Mouse (Mus musculus): Measurements from ENCODE around the gene Otop2. TPM values are rescaled to one million over a fixed set of nuclear protein-coding genes. Genes with fewer than 3 reads are reported as not detected.

Otop2 gene
- polyA plus RNA-seq (2015; fragmentation: Nextera tagmentation; extraction: Ambion mirVana): 0.18 and 0.31 TPM in 2 replicates

DNA sequence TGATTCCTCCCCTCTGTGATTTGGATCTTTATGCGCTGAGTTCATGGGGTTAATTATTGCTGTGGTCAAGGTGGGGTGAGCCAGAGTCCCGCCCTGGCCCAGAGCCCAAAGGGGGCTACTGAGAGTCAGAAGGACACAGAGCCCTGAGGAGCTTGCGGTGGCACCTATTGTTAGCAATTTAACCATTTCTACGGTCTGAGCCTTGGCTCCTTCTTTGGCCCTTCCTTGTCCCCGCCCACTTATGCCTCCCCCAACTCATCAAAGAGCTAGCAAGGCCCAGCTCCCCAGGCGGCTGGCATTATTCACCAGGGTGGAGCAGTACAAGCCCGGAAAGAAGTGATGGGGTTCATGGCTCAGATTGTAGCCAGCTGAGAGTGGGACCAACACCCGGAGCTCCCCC lies at the start of gene Otop2:
Otop2 (plus strand) TSS at position 301 of the 400 bp plus-strand sequence.

DNA sequence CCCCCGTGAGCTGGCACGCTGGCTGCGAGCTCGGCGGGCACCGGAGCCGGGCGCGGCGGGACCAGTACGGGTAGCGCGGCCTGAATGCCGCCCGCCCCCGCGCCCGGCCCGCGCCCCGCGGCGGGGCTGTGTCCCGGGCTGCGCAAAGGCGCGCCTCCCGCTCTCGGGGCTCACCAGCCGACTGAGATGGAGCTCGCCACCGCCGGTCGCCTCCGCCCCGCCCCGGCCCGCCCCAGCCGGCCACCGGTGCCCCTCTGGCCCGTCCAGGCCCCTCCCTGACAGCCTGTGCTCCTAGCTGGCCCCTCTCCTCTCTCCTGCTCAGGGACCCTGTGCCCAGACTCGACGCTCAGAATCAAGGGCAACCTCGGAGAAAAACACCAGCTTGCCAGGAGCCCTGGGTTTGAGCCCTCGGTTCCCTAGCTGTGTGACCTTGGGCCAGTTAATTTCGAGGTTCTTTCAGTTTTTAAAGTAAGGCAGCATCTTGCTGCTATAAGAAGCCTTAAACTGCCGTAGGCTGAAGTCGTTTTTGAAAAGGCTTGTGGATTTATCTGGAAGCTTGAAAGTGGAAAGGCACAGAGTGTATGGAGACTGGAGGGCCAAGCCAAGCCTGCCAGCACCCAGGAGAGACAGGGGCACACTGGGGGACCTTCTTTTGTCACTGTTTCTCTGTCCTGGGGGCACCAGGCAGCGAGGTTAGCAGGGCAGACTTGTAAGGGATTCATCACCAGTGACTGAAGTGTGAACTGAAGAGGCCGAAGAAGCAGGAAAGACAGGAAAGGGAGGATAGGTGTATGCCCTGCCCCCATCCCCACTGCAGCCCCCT lies 39.7 kb upstream of the Otop2 start, which contains the start of gene Grin2c:
Grin2c (minus strand) TSS at position 183 of the 823 bp plus-strand sequence.

GRCm38 (mm10) chr11:115276780-115277603 lies 30.0 kb upstream of the Otop2 start, which contains the start of gene Fdxr:
Gene Fdxr, minus strand, starts transcription at chr11:115277050.

DNA sequence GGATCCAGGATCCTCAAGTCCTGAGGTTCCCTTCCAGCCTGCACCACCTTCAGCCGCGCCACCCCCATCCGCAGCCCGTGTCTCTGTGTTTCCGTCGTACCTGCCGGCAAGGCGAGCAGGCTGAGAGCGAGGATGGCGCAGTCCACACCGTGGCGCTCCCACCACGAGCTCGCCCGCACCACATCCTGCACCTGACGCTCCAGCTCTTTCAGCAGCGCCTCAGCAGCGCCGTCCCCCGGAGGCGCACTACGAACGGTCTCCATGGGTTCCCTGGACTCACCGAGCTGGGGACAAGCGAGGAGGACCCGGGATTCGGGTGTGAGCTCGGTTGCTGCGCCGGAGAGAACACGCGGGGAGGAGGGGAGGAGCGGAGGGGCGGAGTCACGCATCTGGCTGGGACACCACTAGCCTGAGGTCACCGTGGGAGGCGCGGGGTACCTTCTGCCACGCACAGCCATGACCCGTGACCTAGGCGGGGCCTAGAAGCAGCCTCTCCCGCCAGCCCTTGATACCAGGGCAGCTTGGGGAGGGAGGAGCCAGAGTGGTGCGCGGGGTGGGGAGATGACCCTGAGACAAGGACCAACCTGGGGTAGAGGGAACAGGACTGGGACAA lies 9.6 kb upstream of the Otop2 start, which contains the start of gene Fads6:
Fads6 (minus strand) TSS at position 450 of the 613 bp plus-strand sequence.

DNA sequence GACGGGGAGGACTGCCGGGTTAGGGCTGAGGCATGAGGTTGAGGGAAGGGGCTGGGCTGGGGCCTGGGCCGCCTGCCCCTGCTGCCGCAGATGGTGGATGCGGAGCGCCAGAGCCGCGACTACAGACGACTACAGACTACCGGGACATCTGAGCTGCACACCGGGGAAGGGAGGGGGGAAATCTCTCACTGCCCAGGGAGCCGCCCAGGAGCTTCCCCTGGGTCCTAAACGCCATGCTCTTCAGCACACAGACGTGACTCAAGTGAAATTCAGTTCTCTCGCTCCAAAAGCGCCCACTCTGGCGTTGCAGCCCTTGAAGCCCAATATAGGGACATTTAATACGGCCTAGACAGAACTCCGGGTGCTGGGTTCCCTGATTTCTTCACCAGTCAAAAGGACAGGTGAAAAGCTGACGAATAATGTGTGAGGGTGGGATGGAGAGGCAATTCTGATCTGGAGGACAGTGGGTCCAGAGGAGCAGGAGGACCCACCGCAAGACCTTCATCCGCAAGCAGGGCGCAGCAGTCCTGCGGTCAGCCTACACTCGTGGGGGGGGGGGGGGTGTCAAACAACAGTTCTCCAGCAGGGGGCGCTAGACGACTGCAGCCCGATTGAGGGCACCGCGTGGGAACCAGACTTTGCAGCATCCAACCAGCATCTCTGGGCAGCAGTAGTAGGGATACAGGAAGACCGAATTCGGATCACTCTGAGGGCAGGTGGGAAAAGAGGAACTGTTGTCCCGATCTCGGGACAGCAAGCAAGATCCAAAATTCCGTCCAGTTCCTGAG lies 15.1 kb downstream of the Otop2 start, which contains the start of gene Ush1g:
Ush1g (minus strand) TSS at position 136 of the 788 bp plus-strand sequence.

DNA sequence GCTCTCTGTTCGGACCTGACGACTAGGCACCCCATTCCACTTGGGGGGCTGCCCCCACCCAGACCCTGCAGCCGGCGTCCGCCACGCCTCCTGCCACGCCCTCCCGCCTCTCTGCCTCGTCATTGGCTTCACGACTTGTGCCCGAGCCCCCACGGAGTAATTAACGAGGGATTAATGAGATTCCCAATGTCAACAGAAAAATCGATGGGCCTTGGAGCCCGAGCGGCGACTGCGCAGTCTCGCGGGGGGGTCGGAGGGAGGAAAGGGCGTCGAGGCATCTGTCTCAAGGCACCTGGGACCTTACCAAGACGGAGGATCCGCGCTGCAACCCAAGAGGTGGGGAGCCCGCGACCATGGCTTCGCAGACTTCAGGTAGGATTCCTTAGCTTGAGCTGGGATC lies 27.6 kb downstream of the Otop2 start, which contains the start of gene Otop3:
Otop3 (plus strand) TSS at position 201 of the 400 bp plus-strand sequence.

GRCm38 (mm10) chr11:115367395-115367944 lies 60.5 kb downstream of the Otop2 start, which contains the start of gene Hid1:
Gene Hid1, minus strand, starts transcription at chr11:115367756.

Other genes starting within 250 kb of the Otop2 start
- not detected in 2 replicates for gene Cd300e, start 245.0 kb upstream of the Otop2 start, polyA plus RNA-seq (2015; fragmentation: Nextera tagmentation; extraction: Ambion mirVana)
- 1.1 and 1.5 TPM in 2 replicates for gene Rab37, start 215.7 kb upstream of the Otop2 start, polyA plus RNA-seq (2015; fragmentation: Nextera tagmentation; extraction: Ambion mirVana)
- 0.62 and 0.94 TPM in 2 replicates for gene Cd300lf, start 173.2 kb upstream of the Otop2 start, polyA plus RNA-seq (2015; fragmentation: Nextera tagmentation; extraction: Ambion mirVana)
- 6.8 and 9.1 TPM in 2 replicates for gene Slc9a3r1, start 143.8 kb upstream of the Otop2 start, polyA plus RNA-seq (2015; fragmentation: Nextera tagmentation; extraction: Ambion mirVana)
- gene Tmem104, start 119.7 kb upstream of the Otop2 start, polyA plus RNA-seq (2015; fragmentation: Nextera tagmentation; extraction: Ambion mirVana): 5.4 and 6.4 TPM in 2 replicates
- 16.0 and 17.3 TPM in 2 replicates for gene Nat9, start 119.3 kb upstream of the Otop2 start, polyA plus RNA-seq (2015; fragmentation: Nextera tagmentation; extraction: Ambion mirVana)
- not detected in 2 replicates for gene Grin2c, start 39.9 kb upstream of the Otop2 start, polyA plus RNA-seq (2015; fragmentation: Nextera tagmentation; extraction: Ambion mirVana)
- gene Fdxr, start 30.1 kb upstream of the Otop2 start, polyA plus RNA-seq (2015; fragmentation: Nextera tagmentation; extraction: Ambion mirVana): 4.2 and 6.4 TPM in 2 replicates
- 0.06 and 0.09 TPM in 2 replicates for gene Fads6, start 9.5 kb upstream of the Otop2 start, polyA plus RNA-seq (2015; fragmentation: Nextera tagmentation; extraction: Ambion mirVana)
- gene Ush1g, start 14.9 kb downstream of the Otop2 start, polyA plus RNA-seq (2015; fragmentation: Nextera tagmentation; extraction: Ambion mirVana): not detected in 2 replicates
- gene Otop3, start 27.6 kb downstream of the Otop2 start, polyA plus RNA-seq (2015; fragmentation: Nextera tagmentation; extraction: Ambion mirVana): 0.24 TPM in 1 of 2 replicates, not detected in the other
- gene Hid1, start 60.6 kb downstream of the Otop2 start, polyA plus RNA-seq (2015; fragmentation: Nextera tagmentation; extraction: Ambion mirVana): 5.1 and 5.5 TPM in 2 replicates
- 5.0 and 6.7 TPM in 2 replicates for gene Cdr2l, start 74.8 kb downstream of the Otop2 start, polyA plus RNA-seq (2015; fragmentation: Nextera tagmentation; extraction: Ambion mirVana)
- gene Mrpl58, start 96.6 kb downstream of the Otop2 start, polyA plus RNA-seq (2015; fragmentation: Nextera tagmentation; extraction: Ambion mirVana): 125 TPM in 2 replicates
- gene Atp5h, start 112.8 kb downstream of the Otop2 start, polyA plus RNA-seq (2015; fragmentation: Nextera tagmentation; extraction: Ambion mirVana): 1,386 and 1,505 TPM in 2 replicates
- 8.6 and 9.3 TPM in 2 replicates for gene Kctd2, start 113.0 kb downstream of the Otop2 start, polyA plus RNA-seq (2015; fragmentation: Nextera tagmentation; extraction: Ambion mirVana)
- gene Trim80, start 133.4 kb downstream of the Otop2 start, polyA plus RNA-seq (2015; fragmentation: Nextera tagmentation; extraction: Ambion mirVana): not detected in 2 replicates
- 0.15 and 0.23 TPM in 2 replicates for gene Slc16a5, start 155.3 kb downstream of the Otop2 start, polyA plus RNA-seq (2015; fragmentation: Nextera tagmentation; extraction: Ambion mirVana)
- 2.2 and 3.2 TPM in 2 replicates for gene Armc7, start 168.5 kb downstream of the Otop2 start, polyA plus RNA-seq (2015; fragmentation: Nextera tagmentation; extraction: Ambion mirVana)
- gene Nt5c, start 184.7 kb downstream of the Otop2 start, polyA plus RNA-seq (2015; fragmentation: Nextera tagmentation; extraction: Ambion mirVana): 27.5 and 42.0 TPM in 2 replicates
- gene Jpt1, start 207.2 kb downstream of the Otop2 start, polyA plus RNA-seq (2015; fragmentation: Nextera tagmentation; extraction: Ambion mirVana): 563 and 597 TPM in 2 replicates
- 392 and 414 TPM in 2 replicates for gene Sumo2, start 229.1 kb downstream of the Otop2 start, polyA plus RNA-seq (2015; fragmentation: Nextera tagmentation; extraction: Ambion mirVana)